Mouse (Mus musculus) gastrocnemius, postnatal 36 days (tissue): ENCODE measurements around the gene Pde6b. TPM values are rescaled to one million over a fixed set of nuclear protein-coding genes. Genes with fewer than 3 reads are reported as not detected.

ENCODE experiments used
- DNase-seq, 2 experiments: peaks; one replicate each; pipeline ENCODE4 v3.0.0; 2022
- intact Hi-C: fragments of 180-260 bp; cut with DNase I; formaldehyde crosslinking; loops from one replicate; pipeline ENCODE4 v1.15.1; 2025
- total RNA-seq, 2 experiments: library from RNA; stranded (reverse); gene quantifications; 2 replicates each; pipeline ENCODE4 v1.2.3; 2021

Pde6b gene
- total RNA-seq, 2 experiments from 2014 or later = not detected

DNA sequence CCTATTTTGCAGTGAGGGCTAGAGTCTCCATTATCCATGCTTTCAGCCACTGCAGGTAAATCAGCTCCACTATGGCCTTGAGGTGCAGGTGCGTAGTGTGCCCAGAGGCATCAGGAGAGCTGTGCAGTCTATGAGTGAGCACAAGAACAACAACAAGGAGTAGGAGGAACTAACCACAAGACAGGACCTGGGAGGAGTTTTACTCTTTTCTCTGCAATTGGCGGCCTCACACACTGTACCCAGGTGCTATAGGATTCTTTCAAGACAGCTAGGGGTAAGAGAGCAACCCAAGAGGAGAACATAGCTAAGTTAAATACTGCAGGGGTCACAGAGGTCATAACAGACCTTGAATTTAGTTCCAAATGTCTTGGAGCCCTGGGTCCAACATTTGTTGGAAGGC lies 70.5 kb downstream of the Pde6b start:
- no peak for DNase-seq
- intact Hi-C loops = no loop called here

DNA sequence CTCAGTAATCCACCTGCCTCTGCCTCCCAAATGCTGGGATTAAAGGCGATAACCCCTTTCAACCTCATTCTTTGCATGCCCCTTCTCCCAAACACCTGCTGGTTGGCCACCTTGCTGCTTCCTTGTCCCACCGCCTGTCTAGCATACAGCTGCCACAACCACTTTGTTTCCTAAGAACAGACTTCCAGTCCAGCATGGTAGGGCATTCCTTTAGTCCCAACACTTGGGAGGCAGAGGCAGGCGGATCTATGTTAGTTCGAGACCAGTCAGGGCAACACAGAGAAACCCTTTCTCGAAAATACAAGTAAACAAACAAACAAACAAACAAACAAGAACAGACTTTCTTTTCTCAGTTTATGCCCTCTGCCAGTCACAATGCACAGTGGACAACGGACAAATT lies 72.3 kb downstream of the Pde6b start:
- intact Hi-C loops = no loop called here
- DNase-seq = no peak

DNA sequence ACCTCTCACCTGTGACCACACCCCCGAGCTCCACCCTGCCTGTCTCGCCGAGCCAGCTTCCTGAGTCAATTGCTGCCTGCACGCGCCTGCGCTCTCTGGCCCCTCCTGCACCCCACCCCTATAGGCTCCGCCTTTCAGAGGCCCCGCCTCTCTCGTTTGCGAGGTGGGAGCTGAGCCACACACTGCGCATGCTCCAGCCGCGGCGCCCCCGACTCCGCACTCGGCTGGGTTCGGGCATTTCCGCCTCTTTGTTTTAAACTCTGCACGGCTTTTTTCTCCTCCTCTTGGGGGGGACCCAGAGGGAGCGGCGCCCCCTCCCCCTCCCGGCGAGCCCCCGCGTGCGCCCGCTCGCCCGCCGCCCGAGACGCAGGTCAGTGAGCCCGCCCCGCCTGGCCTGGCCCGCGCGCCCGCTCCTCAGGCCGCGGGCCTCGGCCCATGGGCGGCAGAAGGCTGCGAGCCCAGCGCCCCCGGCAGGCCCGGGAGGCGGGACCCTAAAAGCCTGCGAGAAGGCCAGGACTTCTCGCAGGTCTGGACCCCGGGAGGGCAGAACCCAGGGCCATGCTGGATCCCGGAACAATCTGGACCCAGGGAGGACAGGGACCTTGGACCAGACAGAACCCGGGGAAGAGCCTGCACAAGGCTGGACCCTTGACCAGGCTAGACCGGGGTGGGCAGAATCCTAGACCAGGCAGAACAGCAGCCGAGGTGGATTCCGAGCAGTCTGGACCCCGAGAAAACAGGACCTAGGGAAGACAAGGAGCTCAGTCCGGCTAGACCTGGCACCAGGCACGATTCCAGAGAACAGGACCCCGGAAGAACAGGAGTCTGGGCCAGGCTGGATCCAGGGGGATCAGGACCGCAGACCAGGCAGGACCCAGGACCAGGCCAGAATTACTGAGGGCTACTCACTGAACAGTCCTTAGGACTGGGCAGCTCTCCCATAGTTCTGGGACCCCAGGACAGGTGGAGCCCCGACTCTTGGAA lies 73.2 kb downstream of the Pde6b start, which contains the start of gene Pcgf3:
Gene Pcgf3, plus strand, starts transcription at position 151 of the 984 bp plus-strand sequence.
- intact Hi-C loops = no loop called here
- DNase-seq = peak; percentile 95 to 97

DNA sequence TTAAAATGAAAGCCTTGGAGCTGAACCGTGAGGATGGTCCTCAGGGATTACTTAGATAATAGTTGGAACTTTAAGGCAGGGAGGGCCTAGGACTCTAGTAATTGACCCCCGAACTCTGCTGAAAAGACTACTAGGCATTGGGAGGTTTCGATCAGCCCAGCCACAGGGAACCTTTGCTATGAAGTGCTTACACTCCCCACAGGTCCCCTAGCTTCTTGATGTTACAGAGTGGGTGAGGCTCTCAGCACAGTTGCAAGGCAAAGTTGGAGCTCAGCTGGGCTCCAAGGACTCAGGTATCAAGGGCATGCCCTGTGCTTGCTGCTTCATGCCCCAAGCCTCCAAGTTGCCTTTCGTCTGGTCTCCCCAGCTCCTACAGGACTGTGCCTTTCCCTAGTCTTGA lies 74.3 kb downstream of the Pde6b start:
- DNase-seq = no peak
- intact Hi-C loops = no loop called here

DNA sequence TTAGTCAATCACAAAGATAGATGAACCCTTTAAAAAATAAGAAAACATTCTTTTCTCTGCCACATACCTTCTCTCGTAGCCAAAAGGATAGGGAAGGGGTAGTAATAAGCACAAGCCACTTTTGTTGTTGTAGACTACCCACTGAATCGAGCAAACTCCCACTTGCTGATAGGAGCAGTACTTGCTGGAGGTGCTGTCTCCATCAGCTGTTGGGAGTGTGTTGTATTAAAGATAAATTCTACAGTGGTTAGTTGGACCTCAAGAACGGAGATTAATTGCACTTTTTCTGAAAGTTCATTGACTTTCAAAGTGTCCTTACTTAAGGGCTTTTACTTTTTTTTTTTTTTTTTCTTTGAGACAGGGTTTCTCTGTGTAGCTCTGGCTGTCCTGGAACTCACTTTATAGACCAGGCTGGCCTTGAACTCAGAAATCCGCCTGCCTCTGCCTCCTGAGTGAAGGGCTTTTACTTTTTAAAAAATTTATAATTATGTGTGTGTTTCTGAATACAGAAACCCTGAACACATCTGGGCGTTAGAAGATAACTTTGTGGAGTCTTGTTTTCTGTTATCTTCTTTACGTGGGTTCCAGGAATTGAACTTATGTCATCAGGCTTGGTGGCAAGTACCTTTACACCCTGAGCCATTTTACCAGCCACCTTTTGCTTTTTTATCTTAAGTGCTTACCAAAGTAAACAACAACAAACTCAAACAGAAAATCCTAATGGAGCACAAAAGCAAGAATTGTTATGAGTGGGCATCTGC lies 77.1 kb downstream of the Pde6b start:
- intact Hi-C loops = no loop called here
- no peak for DNase-seq

DNA sequence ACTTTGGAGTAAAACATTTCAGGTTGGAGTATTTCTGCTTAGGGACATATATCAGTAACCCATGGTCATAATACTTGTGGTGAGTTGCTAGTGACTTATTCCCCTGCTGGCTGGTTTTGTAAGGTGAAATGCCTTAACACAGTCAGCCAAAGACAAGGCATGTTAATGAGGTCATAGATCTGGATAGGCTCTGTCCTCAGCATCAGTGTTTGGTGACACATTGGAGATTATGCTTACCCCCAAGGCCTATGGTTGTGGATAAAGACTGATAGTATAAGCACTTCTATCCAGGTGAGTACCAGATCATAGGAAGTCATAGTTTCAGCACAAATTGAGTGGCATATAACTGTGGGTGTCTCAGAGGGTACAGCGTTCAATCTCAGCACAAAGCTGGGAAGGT lies 78.5 kb downstream of the Pde6b start:
- intact Hi-C loops = no loop called here
- DNase-seq = no peak

DNA sequence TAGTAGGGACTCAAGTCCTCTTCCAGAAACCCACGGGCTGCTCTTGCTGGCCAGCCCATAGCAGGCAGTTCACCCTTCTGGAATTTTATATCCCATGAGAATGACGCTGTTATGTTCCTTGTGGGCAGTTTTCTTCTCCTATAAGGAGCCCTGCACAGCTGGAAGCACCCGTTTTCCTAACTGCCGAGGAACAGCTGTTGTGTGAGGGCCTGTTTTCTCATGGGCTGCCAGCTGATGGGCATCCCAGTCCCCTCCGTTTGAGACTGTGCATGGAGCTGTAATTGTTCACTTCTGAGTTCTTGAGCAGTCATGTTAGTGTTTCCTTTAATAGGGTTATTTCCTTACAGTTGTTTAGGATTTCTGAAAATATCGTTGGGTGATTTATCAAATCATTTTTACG lies 81.4 kb downstream of the Pde6b start:
- intact Hi-C loops = no loop called here
- DNase-seq = no peak

DNA sequence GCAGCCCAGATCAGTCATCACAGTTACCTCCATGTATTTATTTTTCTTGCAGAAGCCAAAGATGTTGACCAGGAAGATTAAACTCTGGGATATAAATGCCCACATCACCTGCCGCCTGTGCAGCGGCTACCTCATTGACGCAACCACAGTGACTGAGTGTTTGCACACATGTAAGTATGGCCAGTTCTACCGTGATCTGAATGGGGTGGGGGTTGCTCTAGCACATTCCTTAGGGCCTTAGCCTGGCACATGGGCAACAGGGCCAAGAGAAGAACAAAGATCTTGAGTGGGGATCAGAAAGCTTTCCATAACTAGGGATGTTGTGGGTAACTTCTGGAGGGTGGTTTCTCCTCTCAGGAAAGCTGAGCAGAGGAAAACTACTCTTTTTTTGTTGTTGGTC lies 85.5 kb downstream of the Pde6b start:
- no peak for DNase-seq
- intact Hi-C loops = no loop called here

DNA sequence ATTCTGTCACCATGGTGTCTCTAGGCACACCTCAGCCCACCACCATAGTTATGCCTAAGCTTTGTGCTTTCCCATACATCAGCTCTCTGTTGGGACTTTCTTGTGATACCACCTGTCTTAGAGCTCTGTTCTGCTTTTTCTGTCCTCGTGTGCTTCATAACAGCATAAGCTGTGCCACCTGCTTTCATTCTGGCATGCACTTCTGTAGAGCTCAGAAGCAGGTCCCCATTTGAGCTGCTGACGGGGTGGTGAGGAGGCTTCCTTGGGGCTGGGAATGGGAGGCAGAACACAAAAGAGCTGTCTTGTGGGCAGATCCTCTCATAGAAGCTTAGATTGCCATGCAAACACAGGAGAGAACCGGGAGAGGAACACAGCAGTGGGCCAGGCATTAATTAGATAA lies 87.8 kb downstream of the Pde6b start:
- intact Hi-C loops = no loop called here
- DNase-seq = no peak

Other genes starting within 250 kb of the Pde6b start
- 10 to 100 TPM; 13.6 to 13.9 TPM for gene Dr1, start 119.5 kb upstream of the Pde6b start, total RNA-seq
- 1 to 10 TPM; 3.1 to 3.6 TPM for gene Pigg, start 75.8 kb upstream of the Pde6b start, total RNA-seq
- gene Gm42517, start 20.5 kb upstream of the Pde6b start, total RNA-seq = under 1 TPM; 0.36 to 0.39 TPM
- 100 to 1,000 TPM; 675 to 775 TPM for gene Atp5k, start 46.1 kb downstream of the Pde6b start, total RNA-seq
- gene Mfsd7a, start 60.5 kb downstream of the Pde6b start, total RNA-seq = 1 to 10 TPM in 1 of 2 experiments, under 1 TPM in 1; 0.66 to 1.1 TPM
- 10 to 100 TPM; 32.9 to 35.3 TPM for gene Pcgf3, start 72.8 kb downstream of the Pde6b start, total RNA-seq
- not detected for gene Cplx1, start 161.6 kb downstream of the Pde6b start, total RNA-seq
- 10 to 100 TPM; 11.1 to 13.1 TPM for gene Gak, start 241.4 kb downstream of the Pde6b start, total RNA-seq
- gene Tmem175, start 241.4 kb downstream of the Pde6b start, total RNA-seq = 1 to 10 TPM; 6.6 to 6.7 TPM